Mouse (Mus musculus) induced T-regulatory cell, adult 2 months (primary cell): ENCODE measurements around the gene Slc19a1.

ENCODE experiments used
- DNase-seq: peaks from one replicate; pipeline ENCODE4 v3.0.0-alpha.2; 2012; ENCODE audit warnings: low read depth

The Slc19a1 gene

GRCm38 (mm10) chr10:77032591-77033322 lies 716 bp downstream of the Slc19a1 start:
- peak; percentile 98 for DNase-seq

DNA sequence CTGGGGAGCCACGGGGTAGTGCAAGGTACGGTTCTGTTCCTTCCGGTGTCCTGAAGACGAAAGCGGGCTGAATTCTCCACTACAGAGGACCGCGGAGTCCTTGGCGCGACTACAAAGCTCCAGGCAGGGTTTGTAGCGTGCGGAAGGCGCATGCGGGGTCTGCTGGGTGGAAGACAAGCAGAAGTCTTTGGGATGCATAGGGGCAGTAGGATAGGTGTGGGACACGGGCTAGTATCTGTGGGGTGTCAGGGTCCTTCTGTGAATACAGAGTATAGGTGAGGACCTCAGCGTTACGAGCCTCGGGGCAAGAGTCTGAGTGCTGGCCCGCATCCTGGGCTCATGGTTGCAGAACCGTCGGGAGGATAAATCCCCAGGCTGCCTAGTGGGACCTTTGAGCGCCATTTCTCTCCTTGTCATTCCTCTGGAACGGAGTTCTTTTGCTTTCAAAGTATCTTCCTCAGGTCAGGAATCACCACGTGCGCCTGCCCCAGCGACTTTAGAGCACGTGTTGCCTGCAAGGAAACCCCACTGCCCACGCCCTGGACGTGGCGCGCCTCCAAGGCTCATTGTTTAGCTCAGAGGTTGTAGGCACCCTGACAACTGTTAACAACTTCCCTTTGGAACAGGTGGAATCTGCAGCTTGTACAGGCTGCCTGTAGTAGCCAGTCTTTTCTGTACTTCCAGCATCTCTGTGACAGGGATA lies 1.4 kb downstream of the Slc19a1 start:
- DNase-seq, result peak; percentile 67

DNA sequence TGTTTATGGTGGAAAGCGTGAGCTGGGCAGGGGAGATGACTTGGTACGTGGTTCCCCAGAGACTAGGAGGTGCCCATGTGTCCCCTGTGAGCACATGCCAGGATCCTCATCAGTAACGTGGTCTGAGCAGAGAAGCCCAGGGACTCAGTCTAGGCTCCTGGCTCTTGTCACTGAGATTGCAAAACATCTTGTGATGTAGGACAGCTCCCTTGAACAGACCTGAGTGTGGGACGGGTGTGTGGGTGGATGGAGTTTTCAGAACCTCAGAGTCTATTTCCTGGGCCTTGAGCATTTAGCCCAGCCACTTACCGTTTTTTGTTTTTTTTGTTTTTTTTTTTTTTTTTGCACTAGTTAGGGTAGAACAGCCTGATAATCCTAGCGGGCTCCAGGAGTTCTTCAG lies 3.4 kb downstream of the Slc19a1 start:
- peak; percentile 63 for DNase-seq

DNA sequence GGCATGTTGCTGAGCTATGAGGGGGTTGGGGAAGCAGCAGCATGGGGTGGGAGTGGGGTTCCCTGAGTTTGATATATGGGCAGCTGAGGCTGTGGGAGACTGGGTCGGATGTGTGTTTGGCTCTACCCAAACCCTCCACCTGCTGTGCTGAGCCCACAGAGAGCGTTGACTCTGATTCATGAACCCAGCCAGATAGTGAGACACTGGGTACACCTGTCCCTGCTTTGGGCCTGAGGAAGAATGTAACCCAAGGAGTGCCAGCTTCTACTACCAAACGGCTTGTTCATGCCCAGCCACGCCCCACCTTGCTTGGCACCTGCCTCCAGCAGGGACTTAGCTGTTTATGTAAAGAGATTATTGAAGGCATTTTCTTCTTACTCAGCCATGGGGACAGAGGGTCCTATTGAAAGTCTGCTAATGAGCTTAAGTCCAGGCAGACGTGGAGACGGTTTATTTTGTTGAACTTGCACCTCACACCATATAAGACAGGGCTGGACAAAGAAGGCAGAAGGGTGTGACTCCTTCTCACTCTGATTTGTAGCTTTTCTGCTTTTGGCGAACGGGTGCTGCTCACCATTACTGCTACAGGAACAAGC lies 6.6 kb downstream of the Slc19a1 start:
- no peak for DNase-seq

- DNase-seq, result no peak
Observed at GRCm38 (mm10) chr10:77048196-77048595, 16.2 kb downstream of the Slc19a1 start.

GRCm38 (mm10) chr10:77048606-77049005 lies 16.6 kb downstream of the Slc19a1 start:
- no peak for DNase-seq

- no peak for DNase-seq
Observed at GRCm38 (mm10) chr10:77056768-77057167, 24.7 kb downstream of the Slc19a1 start.

DNA sequence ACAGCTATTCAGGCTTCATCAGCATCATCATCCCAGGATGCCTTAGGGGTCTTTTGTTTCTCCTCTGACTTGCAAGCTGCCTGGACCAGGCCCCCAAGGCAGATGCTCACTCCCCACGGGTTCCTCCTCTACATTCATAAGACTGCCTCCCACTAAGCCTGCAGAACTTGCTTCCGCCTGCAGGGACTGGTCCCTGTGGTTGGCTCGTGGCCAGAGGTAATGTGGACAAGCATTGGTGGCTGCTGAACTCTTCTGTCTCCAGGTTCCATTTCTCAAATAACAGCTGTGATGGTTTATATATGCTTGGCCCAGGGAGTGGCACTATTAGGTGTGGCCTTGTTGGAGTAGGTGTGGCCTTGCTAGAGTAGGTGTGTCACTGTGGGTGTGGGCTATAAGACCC lies 29.4 kb downstream of the Slc19a1 start:
- DNase-seq, result no peak

DNA sequence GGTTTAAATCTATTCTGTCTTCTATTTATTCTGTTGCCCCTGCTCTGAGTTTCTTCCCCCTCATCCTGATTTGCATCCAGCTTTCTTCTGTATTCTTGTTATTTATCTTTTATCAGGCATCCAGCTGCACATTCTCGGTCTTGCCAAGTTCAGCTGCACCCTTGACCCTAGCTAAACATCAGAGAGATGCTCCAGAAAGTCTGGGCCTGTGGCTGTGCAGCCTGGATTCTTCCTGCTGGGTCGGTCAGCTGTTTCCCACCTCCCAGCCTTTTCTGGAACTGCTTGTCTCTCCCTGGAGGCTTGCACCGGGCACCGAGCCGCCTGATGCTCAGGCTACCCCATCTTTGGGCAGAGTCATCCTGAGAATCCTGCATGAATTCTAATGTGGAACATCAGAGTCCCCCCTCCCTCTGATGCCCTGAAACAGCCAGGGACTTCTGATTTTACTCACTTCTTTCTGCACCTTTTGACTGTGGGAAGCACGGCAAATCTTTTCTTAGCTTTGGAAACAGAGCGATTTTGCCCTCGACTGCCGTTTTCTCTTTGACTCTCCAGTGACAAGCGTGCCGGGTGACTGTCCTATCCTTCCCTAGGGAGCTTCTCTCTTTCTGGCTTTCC lies 30.5 kb downstream of the Slc19a1 start:
- no peak for DNase-seq

- no peak for DNase-seq
Observed at GRCm38 (mm10) chr10:77064239-77064638, 32.2 kb downstream of the Slc19a1 start.

DNA sequence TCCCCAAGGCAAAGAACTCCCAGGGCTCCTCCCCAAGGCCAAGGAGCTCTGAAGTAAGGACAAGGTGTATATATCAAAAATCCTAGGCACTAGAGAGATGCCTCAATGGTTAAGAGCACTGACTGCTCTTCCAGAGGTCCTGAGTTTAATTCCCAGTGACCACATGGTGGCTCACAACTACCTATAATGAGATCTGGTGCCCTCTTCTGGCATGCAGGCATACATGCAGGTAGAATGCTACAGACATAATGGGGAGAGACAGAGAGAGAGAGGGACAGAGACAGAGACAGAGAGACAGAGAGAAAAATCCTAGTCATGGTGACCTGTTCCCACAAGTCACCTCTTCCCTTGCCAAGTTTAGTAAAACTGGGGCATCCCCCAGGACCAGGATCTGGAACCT lies 32.6 kb downstream of the Slc19a1 start:
- peak; percentile 4 for DNase-seq

DNA sequence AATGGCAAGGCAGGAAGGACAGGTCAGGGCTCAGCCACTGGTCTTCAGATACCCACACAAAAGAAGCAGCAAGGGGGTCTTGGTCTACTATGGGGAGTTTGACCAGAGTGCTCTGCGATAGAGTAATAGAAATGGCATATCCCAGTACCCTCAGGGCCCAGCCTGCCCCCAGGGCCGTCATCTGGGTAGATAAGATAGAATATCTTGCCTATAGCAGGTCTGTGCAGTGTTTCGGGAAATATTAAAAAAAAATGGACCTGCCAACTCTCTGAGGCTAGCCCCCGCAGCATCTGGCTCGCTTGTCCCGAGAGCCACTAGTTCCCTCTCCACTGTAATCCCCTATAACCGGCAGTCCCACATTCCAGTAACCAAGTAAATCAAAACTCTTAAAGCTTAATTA lies 36.4 kb downstream of the Slc19a1 start:
- no peak for DNase-seq

- DNase-seq, result peak; percentile 71
Observed at GRCm38 (mm10) chr10:77070072-77070471, 38.0 kb downstream of the Slc19a1 start.

DNA sequence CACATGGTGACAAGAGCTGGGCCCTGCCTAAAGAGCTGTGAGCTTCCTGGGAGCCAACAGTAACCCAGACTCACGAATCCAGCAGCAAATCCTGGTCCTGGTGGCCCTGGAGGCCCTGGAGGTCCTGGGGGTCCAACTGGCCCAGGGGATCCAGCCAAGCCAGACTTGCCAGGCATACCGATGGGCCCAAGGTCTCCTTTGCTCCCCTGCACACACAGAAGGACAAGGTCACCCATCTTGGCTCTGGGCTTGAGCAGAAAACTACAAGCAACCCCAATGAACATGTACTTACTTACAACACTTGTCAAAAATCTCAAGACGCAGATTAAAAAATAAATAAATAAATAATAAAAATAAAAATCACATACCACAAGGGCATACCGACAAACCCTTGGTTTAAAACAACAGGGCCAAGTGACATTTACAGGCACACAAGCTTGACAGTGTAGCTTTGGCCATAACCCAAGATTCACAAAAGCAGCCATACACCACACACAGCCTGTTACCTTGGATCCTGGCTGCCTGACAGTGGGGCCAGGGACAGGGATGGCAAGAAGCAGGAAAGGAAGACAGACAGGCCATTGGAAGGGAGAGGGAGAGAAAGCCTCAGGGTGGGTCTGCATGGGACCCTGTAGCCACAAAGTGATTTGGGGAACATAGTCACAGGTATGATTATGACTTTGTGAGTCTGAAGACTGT lies 42.4 kb downstream of the Slc19a1 start:
- DNase-seq, result no peak

DNA sequence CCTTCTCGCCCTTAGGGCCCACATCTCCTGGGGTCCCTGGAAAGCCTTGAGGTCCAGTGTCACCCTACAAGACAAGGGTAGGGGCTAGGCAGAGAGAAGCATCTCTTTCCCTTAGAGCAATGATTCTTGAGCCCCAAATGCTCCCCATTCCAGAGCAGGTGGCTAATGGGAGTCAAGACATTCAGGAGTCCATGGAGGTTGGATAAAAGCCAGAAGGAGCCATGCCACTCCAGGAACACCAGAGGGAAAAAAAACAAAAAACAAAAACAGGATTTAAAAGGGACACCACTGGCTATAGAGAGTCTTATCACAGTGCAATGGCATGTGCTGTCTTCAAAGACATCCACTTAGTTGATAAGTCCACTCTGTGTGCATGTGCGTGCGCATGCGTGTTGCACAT lies 46.4 kb downstream of the Slc19a1 start:
- no peak for DNase-seq

DNA sequence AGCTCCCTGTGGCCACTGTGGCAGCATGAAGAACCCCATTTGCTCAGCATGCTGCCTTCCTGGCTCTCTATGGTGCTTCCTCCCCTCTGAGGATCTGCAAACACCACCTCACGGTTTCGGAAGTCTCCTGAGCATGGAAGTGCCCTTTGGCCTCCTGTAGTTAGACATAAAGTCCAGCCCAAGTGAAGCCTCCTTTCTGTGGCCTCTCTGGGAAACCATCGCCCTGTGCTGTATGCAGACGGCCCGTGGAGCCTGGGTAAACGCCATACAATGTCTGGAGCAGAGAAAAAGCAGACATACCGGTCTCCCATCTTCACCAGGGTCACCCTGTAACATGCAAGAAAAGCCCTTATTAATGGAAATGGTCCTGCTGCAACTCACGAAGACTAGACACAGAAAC lies 46.9 kb downstream of the Slc19a1 start:
- no peak for DNase-seq

GRCm38 (mm10) chr10:77082453-77082852 lies 50.4 kb downstream of the Slc19a1 start:
- peak; percentile 71 for DNase-seq

DNA sequence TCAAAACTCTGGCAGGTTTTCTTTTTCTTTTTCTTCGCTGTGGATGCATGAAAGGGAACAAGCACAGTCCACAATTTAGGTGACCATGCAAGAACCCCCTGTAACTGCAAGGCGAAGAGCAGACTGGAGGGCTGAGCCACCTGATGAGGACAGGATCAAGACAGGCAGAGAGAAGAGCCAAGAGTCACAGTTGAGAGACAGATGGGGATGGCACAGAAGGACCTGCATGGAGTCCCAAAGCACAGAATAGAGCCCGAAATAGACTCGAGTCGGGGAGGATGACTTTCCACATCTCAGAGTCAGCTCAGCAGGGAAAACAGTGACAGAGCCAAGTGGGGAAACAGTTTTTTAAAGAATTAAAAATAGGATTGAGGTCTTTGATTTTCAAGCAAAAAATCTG lies 50.9 kb downstream of the Slc19a1 start:
- DNase-seq, result no peak

DNA sequence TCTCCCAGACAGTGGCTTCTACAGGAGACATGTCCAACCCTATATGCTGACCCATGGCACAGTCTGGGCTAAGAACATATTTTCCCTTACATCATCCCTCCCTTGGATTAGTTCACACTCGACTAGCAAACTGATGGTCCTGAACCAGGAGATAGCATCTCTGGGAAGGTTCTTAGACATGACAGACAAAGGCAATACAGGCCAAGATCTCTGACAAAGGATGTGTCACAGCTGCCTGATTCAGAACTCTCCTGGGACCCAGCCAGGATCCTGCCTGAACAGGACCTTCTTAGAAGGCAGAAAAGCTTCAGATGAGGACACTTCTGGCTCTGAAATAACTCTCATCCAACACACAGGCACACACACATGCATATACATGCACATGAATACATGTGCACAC lies 52.5 kb downstream of the Slc19a1 start:
- no peak for DNase-seq

GRCm38 (mm10) chr10:77089336-77089735 lies 57.3 kb downstream of the Slc19a1 start:
- DNase-seq, result no peak

DNA sequence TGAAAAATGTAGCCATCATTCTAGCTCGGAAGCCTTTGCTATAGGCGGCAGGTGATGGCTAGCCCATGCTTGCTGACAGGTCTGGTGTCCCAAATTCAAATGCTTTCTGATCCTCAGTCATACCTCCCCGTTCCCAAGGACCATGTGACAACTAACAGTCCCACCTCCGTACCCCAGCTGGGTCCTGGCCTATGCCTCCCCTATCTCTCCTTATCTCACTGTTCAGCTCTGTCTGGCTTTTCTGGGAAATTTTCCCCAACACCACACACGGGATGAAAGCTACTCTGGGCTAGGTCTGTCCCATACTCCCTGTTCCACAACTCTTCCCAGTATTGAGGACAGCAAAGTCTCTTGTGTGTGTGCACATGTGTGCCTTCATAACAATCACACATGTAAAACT lies 58.0 kb downstream of the Slc19a1 start:
- no peak for DNase-seq

GRCm38 (mm10) chr10:77091538-77092097 lies 59.6 kb downstream of the Slc19a1 start:
- DNase-seq, result no peak
